Mouse (Mus musculus): ENCODE results near the gene Elk4.

The Elk4 gene

GRCm38 (mm10) chr1:132012861-132013260 is 5.5 kb downstream of the Elk4 start:
- DNase-seq (ENCODE audit: low read depth, low spot score), result no peak

DNA sequence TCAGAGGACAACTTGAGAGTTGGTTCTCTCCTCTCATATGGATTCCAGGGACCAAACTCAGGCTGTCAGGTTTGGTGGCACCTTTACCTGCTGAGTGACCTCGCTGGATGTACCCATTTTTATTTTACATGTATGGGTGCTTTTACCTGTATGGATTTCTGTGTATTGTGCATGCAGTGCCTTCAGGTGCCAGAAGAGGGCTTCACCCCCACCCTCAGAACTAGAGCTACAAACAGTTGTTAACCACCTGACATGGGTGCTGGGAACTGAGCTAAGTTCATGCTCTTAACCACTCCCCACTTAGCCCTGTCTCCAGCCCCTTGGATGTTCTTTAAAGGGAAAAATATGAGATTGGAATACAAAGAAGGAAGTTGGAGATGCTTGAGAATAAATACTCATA is 7.4 kb downstream of the Elk4 start:
- DNase-seq (ENCODE audit: low read depth, low spot score), result no peak

- DNase-seq (ENCODE audit: low read depth, low spot score), result no peak
Observed at GRCm38 (mm10) chr1:132016691-132017090, 9.3 kb downstream of the Elk4 start.

DNA sequence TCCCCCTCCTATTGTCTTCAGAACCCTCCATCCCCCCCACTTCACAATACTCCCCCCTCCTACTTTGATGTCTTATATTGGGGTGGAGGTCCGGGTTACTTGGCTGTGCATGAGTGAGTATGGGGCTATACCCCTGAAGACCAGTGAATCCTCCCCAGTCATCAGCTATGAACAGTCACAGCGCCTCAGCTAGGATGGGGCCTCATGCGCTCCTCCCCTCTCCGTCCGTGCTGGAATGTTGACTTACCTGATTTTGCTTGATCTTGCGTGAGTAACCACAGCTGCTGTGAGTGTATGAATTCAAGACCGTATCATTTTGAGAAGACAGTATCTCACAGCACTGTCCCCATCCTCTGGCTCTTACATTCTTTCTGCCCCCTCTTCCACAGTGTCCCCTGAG is 12.5 kb downstream of the Elk4 start:
- no peak for DNase-seq (ENCODE audit: low read depth, low spot score)

GRCm38 (mm10) chr1:132022107-132022506 is 14.7 kb downstream of the Elk4 start:
- DNase-seq (ENCODE audit: low read depth, low spot score), result no peak

DNA sequence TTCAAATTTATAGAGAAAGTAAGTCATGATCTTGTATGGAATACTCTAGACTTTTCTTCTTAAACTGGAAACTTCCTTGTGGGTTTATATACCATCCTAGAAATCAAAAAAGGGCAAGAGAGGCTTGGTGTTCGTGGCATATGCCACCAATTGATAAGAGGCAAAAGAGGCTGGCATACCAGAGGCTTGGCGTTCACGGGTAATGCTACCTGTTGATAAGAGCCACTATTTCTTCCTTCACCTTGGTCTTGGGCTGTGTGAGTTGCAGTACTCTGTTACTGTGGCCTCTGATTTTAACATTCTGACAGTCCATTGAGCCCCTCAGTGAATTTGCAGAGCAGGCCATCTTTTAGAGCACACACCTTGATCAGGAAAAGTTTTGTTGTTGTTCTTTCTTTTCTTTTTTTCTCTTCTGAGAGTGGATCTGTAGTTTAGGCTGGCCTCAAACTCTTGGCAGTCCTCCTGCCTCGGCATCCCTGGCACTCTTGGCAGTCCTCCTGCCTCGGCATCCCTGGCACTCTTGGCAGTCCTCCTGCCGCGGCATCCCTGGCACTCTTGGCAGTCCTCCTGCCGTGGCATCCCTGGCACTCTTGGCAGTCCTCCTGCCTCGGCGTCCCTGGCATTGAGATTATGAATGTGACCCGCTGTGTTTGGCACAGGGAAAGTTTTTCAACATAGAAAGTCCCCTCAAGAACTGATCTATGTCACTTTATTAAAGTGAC is 19.7 kb downstream of the Elk4 start:
- DNase-seq (ENCODE audit: low read depth, low spot score), result no peak

DNA sequence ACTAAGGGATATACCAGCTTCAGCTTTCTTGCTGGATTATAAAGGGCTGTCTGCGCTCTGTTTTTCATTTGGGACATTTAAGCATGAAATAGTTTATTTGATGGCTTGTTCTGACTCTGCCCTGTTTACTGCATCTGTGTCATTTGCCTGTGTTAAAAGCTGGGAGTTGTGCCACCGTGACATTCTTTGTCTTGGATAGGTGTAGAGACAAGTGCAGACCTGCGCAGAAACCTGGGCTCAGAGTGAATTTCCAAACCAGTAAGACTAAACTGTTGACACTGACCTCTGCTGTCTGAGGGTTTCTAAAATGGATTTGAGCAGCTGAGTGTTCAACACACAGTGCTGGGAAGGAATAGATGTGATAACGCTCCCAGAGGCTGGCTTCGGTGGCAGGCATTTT is 20.6 kb downstream of the Elk4 start:
- no peak for DNase-seq (ENCODE audit: low read depth, low spot score)

GRCm38 (mm10) chr1:132028413-132028812 is 21.0 kb downstream of the Elk4 start:
- DNase-seq (ENCODE audit: low read depth, low spot score), result no peak

DNA sequence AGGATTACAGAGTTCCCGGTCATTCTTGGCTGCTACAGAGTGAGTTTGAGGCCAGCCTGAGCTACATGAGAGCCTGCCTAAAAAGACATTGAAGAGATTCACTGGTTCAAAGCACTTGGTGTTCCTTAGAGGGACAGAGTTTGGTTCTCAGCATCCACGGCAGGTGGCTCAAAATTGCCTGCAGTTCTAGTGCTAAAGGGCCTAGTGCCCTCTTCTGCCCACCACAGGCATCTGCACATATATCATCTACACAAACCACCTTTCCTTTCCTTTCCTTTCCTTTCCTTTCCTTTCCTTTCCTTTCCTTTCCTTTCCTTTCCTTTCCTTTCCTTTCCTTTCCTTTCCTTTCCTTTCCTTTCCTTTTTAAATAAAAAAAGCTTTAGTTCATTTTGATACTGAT is 23.2 kb downstream of the Elk4 start:
- DNase-seq (ENCODE audit: low read depth, low spot score), result no peak

DNA sequence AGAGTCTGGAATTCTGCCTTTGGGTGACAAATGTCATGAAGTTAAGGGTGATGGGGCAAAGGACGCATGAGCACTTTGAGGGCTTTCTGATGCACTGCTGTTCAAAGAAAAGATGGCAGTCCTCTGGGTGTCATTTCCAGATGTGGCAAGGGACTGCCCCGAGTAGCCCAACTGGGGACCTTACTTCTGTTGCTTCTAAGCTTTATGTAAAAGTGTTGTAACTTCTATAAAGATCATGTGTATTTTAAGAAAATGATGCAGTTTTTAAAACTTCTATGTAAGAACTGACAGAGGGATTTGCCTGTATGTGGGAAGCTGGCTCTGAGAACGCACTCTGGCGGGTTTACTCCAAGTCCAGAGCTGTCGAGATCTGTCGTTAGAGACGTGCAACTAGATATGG is 24.8 kb downstream of the Elk4 start:
- DNase-seq (ENCODE audit: low read depth, low spot score), result no peak

GRCm38 (mm10) chr1:132037746-132038145 is 30.3 kb downstream of the Elk4 start:
- DNase-seq (ENCODE audit: low read depth, low spot score), result no peak

DNA sequence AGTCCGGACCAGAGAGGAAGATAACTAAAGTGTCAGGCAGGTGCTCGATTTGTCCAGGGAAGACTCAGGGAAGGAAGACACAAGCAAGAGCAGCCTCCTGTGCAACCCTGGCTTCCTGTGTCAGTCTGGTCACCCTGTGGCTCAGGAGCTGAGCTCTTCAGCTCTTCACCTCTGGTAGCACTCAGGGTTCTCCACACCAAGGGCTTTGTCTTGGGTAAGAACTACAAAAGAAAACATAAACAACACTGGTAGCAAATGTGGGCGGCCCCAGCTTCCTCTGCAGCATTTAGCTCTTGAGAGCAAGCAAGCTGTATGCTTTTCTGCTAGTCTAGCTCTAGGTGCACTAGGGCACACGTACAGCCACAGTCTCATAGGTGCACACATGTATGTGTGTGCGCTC is 31.3 kb downstream of the Elk4 start:
- no peak for DNase-seq (ENCODE audit: low read depth, low spot score)

DNA sequence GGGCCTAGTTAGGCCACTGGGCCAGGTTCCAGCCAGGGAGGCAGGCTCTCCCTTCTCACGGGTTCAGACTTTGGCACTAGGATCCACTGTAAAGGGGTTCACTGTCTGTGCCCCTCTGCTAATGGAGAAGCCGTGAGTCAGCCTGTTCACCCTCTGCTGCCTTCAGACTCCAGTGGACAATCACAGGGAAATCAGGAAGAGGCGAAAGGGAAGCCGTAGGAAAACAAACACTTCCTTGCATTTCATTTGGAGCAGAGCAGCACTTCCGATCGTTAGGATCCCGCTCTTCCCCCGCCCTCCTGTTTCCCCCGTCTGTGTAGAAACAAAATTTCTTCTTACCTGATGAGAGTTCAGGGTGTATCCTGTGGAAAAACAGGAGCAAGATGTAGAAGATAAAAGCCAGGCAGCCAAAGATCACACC is 32.8 kb downstream of the Elk4 start:
- DNase-seq (ENCODE audit: low read depth, low spot score), result no peak

- no peak for DNase-seq (ENCODE audit: low read depth, low spot score)
Observed at GRCm38 (mm10) chr1:132043759-132044158, 36.4 kb downstream of the Elk4 start.

DNA sequence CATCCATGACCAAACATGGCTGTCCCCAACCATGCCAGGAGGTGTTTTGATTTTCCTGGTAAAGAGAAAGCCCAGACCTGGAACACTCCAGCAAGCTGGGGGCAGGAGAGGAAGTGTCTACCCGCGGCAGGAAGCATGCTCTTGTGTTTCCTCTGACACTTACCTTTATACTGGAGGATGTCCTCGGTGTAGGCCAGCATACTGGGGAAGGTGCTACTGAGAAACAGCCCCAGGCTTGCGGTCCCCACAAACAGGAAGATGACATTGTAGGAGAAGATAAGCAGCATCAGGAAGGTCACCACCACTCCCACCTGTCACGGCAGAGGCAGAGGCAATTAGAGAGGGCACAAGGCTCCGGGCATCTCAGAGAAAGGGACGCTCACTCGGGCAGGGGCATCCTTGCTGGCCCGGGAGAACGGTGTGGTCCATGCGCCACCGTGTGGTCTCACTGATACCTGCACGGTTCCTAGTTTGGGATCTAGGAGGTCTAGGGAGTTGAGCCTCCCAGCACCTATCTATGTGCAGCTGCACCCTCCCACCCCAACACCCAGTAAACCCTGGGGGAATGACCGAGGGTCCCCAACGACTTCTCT is 38.8 kb downstream of the Elk4 start:
- peak; percentile 43 for DNase-seq (ENCODE audit: low read depth, low spot score)

DNA sequence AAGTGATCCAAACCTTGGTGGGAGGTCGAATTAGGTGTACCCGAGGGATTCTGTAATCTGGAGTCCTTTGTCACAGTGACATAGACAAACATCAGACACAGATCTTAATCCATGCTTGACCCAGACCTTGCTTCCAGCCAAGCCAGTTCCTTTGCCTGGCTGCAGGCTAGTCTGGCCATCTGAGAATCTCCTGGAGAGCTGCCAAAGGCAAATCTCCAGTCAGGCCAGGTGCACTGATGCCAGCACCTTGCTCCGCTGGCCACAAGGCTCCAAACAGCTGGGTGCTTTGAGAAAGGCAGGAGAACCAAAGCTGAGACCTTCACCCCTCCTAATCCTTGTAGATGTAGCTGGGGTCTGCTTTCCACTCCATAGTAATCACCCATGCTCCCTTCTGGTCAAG is 44.3 kb downstream of the Elk4 start:
- DNase-seq (ENCODE audit: low read depth, low spot score), result no peak

- DNase-seq (ENCODE audit: low read depth, low spot score), result no peak
Observed at GRCm38 (mm10) chr1:132054387-132054786, 47.0 kb downstream of the Elk4 start.

- DNase-seq (ENCODE audit: low read depth, low spot score), result no peak
Observed at GRCm38 (mm10) chr1:132055054-132055664, 47.8 kb downstream of the Elk4 start.

GRCm38 (mm10) chr1:132058558-132058957 is 51.2 kb downstream of the Elk4 start:
- no peak for DNase-seq (ENCODE audit: low read depth, low spot score)

GRCm38 (mm10) chr1:132060036-132060769 is 52.8 kb downstream of the Elk4 start:
- DNase-seq (ENCODE audit: low read depth, low spot score), result no peak

GRCm38 (mm10) chr1:132061750-132062541 is 54.5 kb downstream of the Elk4 start:
- no peak for DNase-seq (ENCODE audit: low read depth, low spot score)

- no peak for DNase-seq (ENCODE audit: low read depth, low spot score)
Observed at GRCm38 (mm10) chr1:132063096-132063495, 55.7 kb downstream of the Elk4 start.

Measured in retina, postnatal 7 days (tissue).